Mouse (Mus musculus) hindbrain, embryonic 13.5 days (tissue): Measurements from ENCODE around the gene Rabac1. TPM values are rescaled to one million over a fixed set of nuclear protein-coding genes. Genes with fewer than 3 reads are reported as not detected.

Experiments
- ATAC-seq: fragments of 200-750 bp; cut with Nextera tagmentation; 2 replicates; pipeline ENCODE4 v1.8.0; 2017; ENCODE audit warnings: moderate TSS enrichment; ENCODE audit not compliant: low FRiP score
- H3K27ac ChIP-seq: fragments of 300-500 bp; sonication (generic); 2 replicates; pipeline ENCODE4 v1.5.1; 2015; ENCODE audit warnings: inconsistent platforms, mild to moderate bottlenecking, moderate library complexity
- H3K27me3 ChIP-seq: fragments of 300-500 bp; sonication (generic); 2 replicates; pipeline ENCODE4 v1.6.1; 2015; ENCODE audit warnings: mild to moderate bottlenecking, inconsistent platforms
- H3K36me3 ChIP-seq: fragments of 300-500 bp; sonication (generic); 2 replicates; pipeline ENCODE4 v1.6.1; 2015; ENCODE audit warnings: mild to moderate bottlenecking, inconsistent platforms
- H3K4me1 ChIP-seq: fragments of 300-500 bp; sonication (generic); replicated peaks from 2 replicates; pipeline ENCODE4 v1.6.1; 2015; ENCODE audit warnings: inconsistent platforms
- H3K4me2 ChIP-seq: fragments of 300-500 bp; sonication (generic); 2 replicates; pipeline ENCODE4 v1.6.1; 2015; ENCODE audit warnings: inconsistent platforms, mild to moderate bottlenecking, moderate library complexity
- H3K4me3 ChIP-seq: fragments of 300-500 bp; sonication (generic); 2 replicates; pipeline ENCODE4 v1.5.1; 2015; ENCODE audit warnings: mild to moderate bottlenecking, inconsistent platforms
- H3K9ac ChIP-seq: fragments of 300-500 bp; sonication (generic); 2 replicates; pipeline ENCODE4 v1.6.1; 2015; ENCODE audit warnings: mild to moderate bottlenecking, inconsistent platforms
- H3K9me3 ChIP-seq: fragments of 300-500 bp; sonication (generic); 2 replicates; pipeline ENCODE4 v1.6.1; 2016; ENCODE audit warnings: inconsistent platforms
- WGBS: fragments of 180-500 bp; shearing (Covaris S2); methylation state at CpG from one replicate; pipeline ENCODE4 v1.1.7; 2015; 5-methylcytosine and 5-hydroxymethylcytosine counted together
- microRNA-seq: library from miRNA; unstranded; fragments of <30 nt; microRNA quantifications from one replicate; pipeline ENCODE4, GENCODE M21; 2016
- polyA plus RNA-seq: library from polyadenylated mRNA; unstranded; fragments of >200 nt; fragmentation: Nextera tagmentation; extraction: Ambion mirVana; gene quantifications from 2 replicates; pipeline ENCODE4 v1.2.1, GENCODE M21; 2015

The Rabac1 gene
- polyA plus RNA-seq, 1 experiment from 2014 or later = 220 TPM

DNA sequence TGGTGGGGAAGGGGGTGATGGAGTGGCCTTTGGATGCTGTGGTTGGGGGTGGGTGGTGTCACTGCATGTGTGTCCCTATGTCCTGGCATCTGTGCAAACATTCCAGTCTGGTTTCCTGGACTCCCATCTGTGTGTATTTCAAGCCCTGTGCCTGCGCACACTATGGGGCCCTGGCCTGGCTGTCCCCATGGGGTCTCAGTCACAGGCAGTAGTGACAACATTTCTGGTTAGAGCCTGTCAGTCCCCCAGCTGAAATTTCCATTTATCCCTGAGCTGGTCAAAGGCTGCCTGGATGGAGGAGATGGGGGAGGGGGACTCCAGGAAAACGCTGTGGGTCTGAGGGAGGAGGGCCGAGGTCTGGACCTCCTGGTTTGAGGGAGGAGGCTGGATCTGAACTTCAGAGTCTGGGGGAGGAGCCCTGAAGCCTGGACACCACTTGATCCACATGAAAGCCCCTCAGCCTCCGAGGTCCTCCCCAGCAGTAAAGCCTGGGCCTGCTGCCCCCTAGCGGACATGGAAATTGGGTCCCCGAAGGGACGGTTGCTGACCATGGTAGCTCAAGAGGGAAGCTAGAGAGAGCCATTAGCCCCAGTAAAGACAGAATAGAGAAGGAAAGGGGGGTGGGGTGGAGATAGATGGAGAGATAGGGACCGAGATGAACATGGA, 22.5 kb downstream of the Rabac1 start:
- ATAC-seq = peak; percentile 41
- no peak overlapping the region for H3K4me3 ChIP-seq
- WGBS = under 1% methylated on average over 8 of the region's 8 CpGs
- H3K27ac ChIP-seq = 0 out of 2 replicates have a peak overlapping the region, but pooled peaks have one; percentile 26
- peaks cover 98% of the 10 kb centered on the region for H3K27me3 ChIP-seq
- no peak overlapping the region for H3K4me2 ChIP-seq
- H3K9ac ChIP-seq = no peak overlapping the region
- H3K4me1 ChIP-seq = peaks cover 67% of the 10 kb centered on the region
- H3K36me3 ChIP-seq = no peaks in the 10 kb centered on the region
- no peaks in the 10 kb centered on the region for H3K9me3 ChIP-seq

- H3K9ac ChIP-seq = peak overlapping the region; percentile 44
- peaks cover 66% of the 10 kb centered on the region for H3K4me1 ChIP-seq
- peak overlapping the region; percentile 32 for H3K4me2 ChIP-seq
- H3K36me3 ChIP-seq = no peaks in the 10 kb centered on the region
- no peak for ATAC-seq
- peak overlapping the region; percentile 35 for H3K27ac ChIP-seq
- WGBS = 1% methylated on average over 29 of the region's 29 CpGs
- peak overlapping the region; percentile 13 for H3K4me3 ChIP-seq
- H3K27me3 ChIP-seq = peaks cover 99% of the 10 kb centered on the region
- no peaks in the 10 kb centered on the region for H3K9me3 ChIP-seq
These were observed 23.8 kb downstream of the Rabac1 start for GRCm38 (mm10) chr7:24948774-24949173.

DNA sequence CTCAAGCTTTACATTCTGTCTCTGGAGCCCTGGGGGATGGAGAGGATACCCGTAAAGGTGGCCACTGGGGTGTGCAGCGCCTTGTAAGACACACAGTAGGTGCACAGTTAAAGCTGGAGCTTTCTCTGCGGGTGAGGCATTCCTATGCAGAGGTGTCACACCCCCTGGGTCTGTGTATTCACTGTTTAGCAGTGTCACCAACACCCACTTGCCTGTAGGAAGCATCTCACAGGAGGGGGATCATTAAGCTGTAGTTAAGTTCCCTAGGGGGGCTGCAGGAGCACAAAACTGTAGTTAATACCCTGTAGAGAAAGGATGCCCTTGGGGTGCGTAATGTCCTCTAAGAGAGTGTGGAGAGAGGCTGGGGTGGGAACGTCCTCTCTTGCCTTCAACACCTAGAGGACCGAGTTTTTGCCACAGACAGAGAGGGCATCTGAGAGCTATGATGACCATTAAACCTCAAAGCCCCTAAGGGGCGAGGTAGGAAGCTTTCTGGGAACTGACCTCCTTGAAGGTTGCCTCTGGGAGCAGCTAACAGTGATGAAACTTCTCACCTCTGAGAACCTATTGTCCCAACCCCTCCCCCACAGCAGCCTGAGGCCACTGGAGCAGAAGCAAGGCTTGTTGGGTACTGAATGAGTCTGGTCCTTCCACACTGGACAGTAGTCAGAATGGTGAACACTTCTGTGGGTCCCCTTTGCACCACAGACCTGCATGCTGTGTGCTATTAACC, 25.1 kb downstream of the Rabac1 start:
- H3K4me3 ChIP-seq = no peak overlapping the region
- 9% methylated on average over 7 of the region's 7 CpGs for WGBS
- no peaks in the 10 kb centered on the region for H3K36me3 ChIP-seq
- no peak overlapping the region for H3K9ac ChIP-seq
- H3K27me3 ChIP-seq = peaks cover 99% of the 10 kb centered on the region
- H3K27ac ChIP-seq = no peak overlapping the region
- peaks cover 62% of the 10 kb centered on the region for H3K4me1 ChIP-seq
- no peaks in the 10 kb centered on the region for H3K9me3 ChIP-seq
- no peak overlapping the region for H3K4me2 ChIP-seq
- no peak for ATAC-seq

GRCm38 (mm10) chr7:24944257-24944950, 28.1 kb downstream of the Rabac1 start, which contains the start of gene Gm4881:
Gm4881 (minus strand) TSS chr7:24944494.
- H3K27me3 ChIP-seq = peaks cover 99% of the 10 kb centered on the region
- H3K4me3 ChIP-seq = peak within 1 kb of the TSS; percentile 39
- H3K9ac ChIP-seq = peak within 1 kb of the TSS; percentile 55

DNA sequence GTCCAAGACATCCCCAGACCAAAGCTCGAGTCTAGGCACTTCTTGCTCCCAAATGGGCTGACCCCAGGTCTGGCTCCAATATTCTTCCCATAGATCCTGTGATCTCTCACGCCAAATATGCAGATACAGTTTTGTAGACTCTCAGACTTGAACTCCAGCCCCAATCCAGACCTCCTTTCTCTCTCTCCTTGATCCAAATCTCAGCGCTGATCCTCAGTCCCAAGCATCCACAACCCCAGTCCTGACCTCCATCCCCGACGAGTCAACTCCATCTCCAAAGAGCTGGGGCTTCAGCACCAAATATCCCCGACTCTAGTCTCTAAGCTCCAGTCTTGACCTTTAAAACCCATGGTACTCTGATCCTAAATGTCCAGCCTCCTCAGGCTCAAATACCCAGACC, 28.9 kb downstream of the Rabac1 start:
- WGBS = 6% methylated on average over 6 of the region's 6 CpGs
- Histone ChIP-seq H3K27ac (no peak overlapping the region), H3K36me3 (no peaks in the 10 kb centered on the region), H3K27me3 (peaks cover 99% of the 10 kb centered on the region), H3K4me2 (peak overlapping the region; percentile 61; the same call in 1 of the 2 replicates), H3K4me3 (peak overlapping the region; percentile 39), H3K9ac (0 out of 2 replicates have a peak overlapping the region, but pooled peaks have one; percentile 15), H3K4me1 (peaks cover 26% of the 10 kb centered on the region), H3K9me3 (no peaks in the 10 kb centered on the region)
- no peak for ATAC-seq

More at GRCm38 (mm10) chr7:24944257-24944950, 28.1 kb downstream of the Rabac1 start, which contains the start of gene Gm4881:
- H3K9me3 ChIP-seq = no peaks in the 10 kb centered on the region
- H3K4me2 ChIP-seq = peak within 1 kb of the TSS; percentile 61
- 0 out of 2 replicates have a peak within 1 kb of the TSS, but pooled peaks have one; percentile 30 for H3K27ac ChIP-seq
- under 1% methylated on average over 57 of the region's 72 CpGs for WGBS
- no peak for ATAC-seq
- no peaks in the 10 kb centered on the region for H3K36me3 ChIP-seq
- H3K4me1 ChIP-seq = peaks cover 33% of the 10 kb centered on the region

DNA sequence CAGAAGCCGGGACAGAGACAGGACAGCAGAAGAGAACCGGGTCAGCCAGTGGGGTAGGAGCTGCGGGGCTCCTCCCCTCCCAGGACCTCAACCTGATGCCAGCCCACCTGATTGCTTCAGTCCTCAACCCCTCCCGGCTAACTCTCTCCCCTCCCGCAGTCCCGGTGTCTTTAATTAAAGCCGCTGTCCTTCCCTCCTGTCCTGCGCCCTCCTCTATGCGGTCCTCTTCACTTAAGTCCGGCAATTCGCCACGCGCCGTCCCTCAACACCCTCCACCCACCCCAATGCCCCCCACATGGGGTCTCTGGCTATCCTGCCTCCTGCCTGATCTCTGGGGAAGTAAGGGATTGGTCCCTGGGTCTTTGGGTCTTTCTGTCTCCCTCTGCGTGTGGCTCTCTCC, 40.9 kb downstream of the Rabac1 start:
- H3K4me3 ChIP-seq = peak overlapping the region; percentile 5; the same call in 1 of the 2 replicates
- WGBS = 0% methylated on average over 15 of the region's 15 CpGs
- no peaks in the 10 kb centered on the region for H3K9me3 ChIP-seq
- H3K27ac ChIP-seq = no peak overlapping the region
- H3K4me1 ChIP-seq = peaks cover 41% of the 10 kb centered on the region
- H3K9ac ChIP-seq = no peak overlapping the region; the same call in 1 of the 2 replicates
- peaks cover 10% of the 10 kb centered on the region for H3K36me3 ChIP-seq
- peaks cover 93% of the 10 kb centered on the region for H3K27me3 ChIP-seq
- H3K4me2 ChIP-seq = peak overlapping the region; percentile 25; the same call in 1 of the 2 replicates
- no peak for ATAC-seq

- no peak overlapping the region for H3K9ac ChIP-seq
- H3K27me3 ChIP-seq = peaks cover 81% of the 10 kb centered on the region
- 35% methylated on average over 6 of the region's 6 CpGs for WGBS
These were observed 42.1 kb downstream of the Rabac1 start for GRCm38 (mm10) chr7:24930475-24930874.

More at GRCm38 (mm10) chr7:24930475-24930874, 42.1 kb downstream of the Rabac1 start:
- H3K36me3 ChIP-seq = peaks cover 21% of the 10 kb centered on the region
- H3K4me1 ChIP-seq = peaks cover 41% of the 10 kb centered on the region
- H3K27ac ChIP-seq = no peak overlapping the region
- H3K4me3 ChIP-seq = no peak overlapping the region
- H3K9me3 ChIP-seq = no peaks in the 10 kb centered on the region
- no peak for ATAC-seq
- no peak overlapping the region for H3K4me2 ChIP-seq

Small RNA genes within 50 kb of the gene (microRNA-seq; reads per million reads assigned to microRNA genes)
- gene Mir7046 (0.93 reads per million), gene Mir7047 (1.6 reads per million)

Other genes with a start within 250 kb of the Rabac1 start
- not detected in 2 replicates for gene Gm4763, start 245.8 kb downstream of the Rabac1 start, polyA plus RNA-seq
- 0.17 TPM in 1 of 2 replicates, not detected in the other for gene Cd177, start 212.4 kb downstream of the Rabac1 start, polyA plus RNA-seq
- 0.31 TPM in 1 of 2 replicates, not detected in the other for gene Ceacam10, start 195.5 kb downstream of the Rabac1 start, polyA plus RNA-seq
- 36.3 and 38.4 TPM in 2 replicates for gene Gm9844, start 110.5 kb downstream of the Rabac1 start, polyA plus RNA-seq
- not detected in 2 replicates for gene Lypd4, start 102.8 kb downstream of the Rabac1 start, polyA plus RNA-seq
- gene Dmrtc2, start 102.7 kb downstream of the Rabac1 start, polyA plus RNA-seq = 0.19 and 0.26 TPM in 2 replicates
- gene Rps19, start 88.4 kb downstream of the Rabac1 start, polyA plus RNA-seq = 1,307 and 1,338 TPM in 2 replicates
- 0.35 and 0.38 TPM in 2 replicates for gene Cd79a, start 75.4 kb downstream of the Rabac1 start, polyA plus RNA-seq
- gene Arhgef1, start 69.8 kb downstream of the Rabac1 start, polyA plus RNA-seq = 56.0 and 56.4 TPM in 2 replicates
- gene Gm4881, start 28.3 kb downstream of the Rabac1 start, polyA plus RNA-seq = 5.1 and 5.8 TPM in 2 replicates
- gene Atp1a3, start 33.2 kb upstream of the Rabac1 start, polyA plus RNA-seq = 253 and 258 TPM in 2 replicates
- 16.1 and 18.0 TPM in 2 replicates for gene Grik5, start 99.6 kb upstream of the Rabac1 start, polyA plus RNA-seq
- gene Zfp574, start 99.8 kb upstream of the Rabac1 start, polyA plus RNA-seq = 33.8 and 34.0 TPM in 2 replicates
- gene Pou2f2, start 207.0 kb upstream of the Rabac1 start, polyA plus RNA-seq = 33.2 and 39.7 TPM in 2 replicates
- 14.0 and 15.4 TPM in 2 replicates for gene Dedd2, start 247.9 kb upstream of the Rabac1 start, polyA plus RNA-seq
- 1.6 and 1.9 TPM in 2 replicates for gene Zfp526, start 248.7 kb upstream of the Rabac1 start, polyA plus RNA-seq